Mouse (Mus musculus): ENCODE results near the gene Ppp6r1.

Gene Ppp6r1

GRCm38 (mm10) chr7:4658128-4658907 lies 501 bp downstream of the Ppp6r1 start:
- no peak for DNase-seq (ENCODE audit: low spot score in 2 of 2)

- no peak for DNase-seq (ENCODE audit: low spot score in 2 of 2)
Observed at GRCm38 (mm10) chr7:4657521-4658127, 1.2 kb downstream of the Ppp6r1 start.

GRCm38 (mm10) chr7:4656818-4657217 lies 2.0 kb downstream of the Ppp6r1 start:
- DNase-seq (ENCODE audit: low spot score in 2 of 2), result no peak

- no peak for DNase-seq (ENCODE audit: low spot score in 2 of 2)
Observed at GRCm38 (mm10) chr7:4655916-4656315, 2.9 kb downstream of the Ppp6r1 start.

GRCm38 (mm10) chr7:4655393-4655792 lies 3.4 kb downstream of the Ppp6r1 start:
- DNase-seq (ENCODE audit: low spot score in 2 of 2), result no peak

- no peak for DNase-seq (ENCODE audit: low spot score in 2 of 2)
Observed at GRCm38 (mm10) chr7:4654221-4654620, 4.6 kb downstream of the Ppp6r1 start.

- peak in 1 of 2 experiments; percentile 42 for DNase-seq (ENCODE audit: low spot score in 2 of 2)
Observed at GRCm38 (mm10) chr7:4653780-4654179, 5.0 kb downstream of the Ppp6r1 start.

GRCm38 (mm10) chr7:4653351-4653750 lies 5.5 kb downstream of the Ppp6r1 start:
- DNase-seq (ENCODE audit: low spot score in 2 of 2), result no peak

- no peak for DNase-seq (ENCODE audit: low spot score in 2 of 2)
Observed at GRCm38 (mm10) chr7:4652726-4653125, 6.1 kb downstream of the Ppp6r1 start.

GRCm38 (mm10) chr7:4651581-4651980 lies 7.2 kb downstream of the Ppp6r1 start:
- no peak for DNase-seq (ENCODE audit: low spot score in 2 of 2)

GRCm38 (mm10) chr7:4647992-4648391 lies 10.8 kb downstream of the Ppp6r1 start:
- no peak for DNase-seq (ENCODE audit: low spot score in 2 of 2)

- DNase-seq (ENCODE audit: low spot score in 2 of 2), result no peak
Observed at GRCm38 (mm10) chr7:4647291-4647690, 11.5 kb downstream of the Ppp6r1 start.

- no peak for DNase-seq (ENCODE audit: low spot score in 2 of 2)
Observed at GRCm38 (mm10) chr7:4646806-4647205, 12.0 kb downstream of the Ppp6r1 start.

- DNase-seq (ENCODE audit: low spot score in 2 of 2), result no peak
Observed at GRCm38 (mm10) chr7:4643225-4643624, 15.6 kb downstream of the Ppp6r1 start.

GRCm38 (mm10) chr7:4641956-4642355 lies 16.9 kb downstream of the Ppp6r1 start:
- DNase-seq (ENCODE audit: low spot score in 2 of 2), result no peak

- no peak for DNase-seq (ENCODE audit: low spot score in 2 of 2)
Observed at GRCm38 (mm10) chr7:4641155-4641554, 17.7 kb downstream of the Ppp6r1 start.

GRCm38 (mm10) chr7:4636179-4636578 lies 22.6 kb downstream of the Ppp6r1 start:
- DNase-seq (ENCODE audit: low spot score in 2 of 2), result no peak

- no peak for DNase-seq (ENCODE audit: low spot score in 2 of 2)
Observed at GRCm38 (mm10) chr7:4631031-4631430, 27.8 kb downstream of the Ppp6r1 start, which contains the start of gene Tmem86b. Tmem86b (minus strand) TSS chr7:4631422.

- DNase-seq (ENCODE audit: low spot score in 2 of 2), result no peak
Observed at GRCm38 (mm10) chr7:4630198-4630597, 28.6 kb downstream of the Ppp6r1 start.

- DNase-seq (ENCODE audit: low spot score in 2 of 2), result no peak
Observed at GRCm38 (mm10) chr7:4629586-4629985, 29.2 kb downstream of the Ppp6r1 start.

- no peak for DNase-seq (ENCODE audit: low spot score in 2 of 2)
Observed at GRCm38 (mm10) chr7:4625928-4626327, 32.9 kb downstream of the Ppp6r1 start.

GRCm38 (mm10) chr7:4624343-4624742 lies 34.5 kb downstream of the Ppp6r1 start:
- DNase-seq (ENCODE audit: low spot score in 2 of 2), result no peak

- DNase-seq (ENCODE audit: low spot score in 2 of 2), result no peak
Observed at GRCm38 (mm10) chr7:4623544-4624189, 35.2 kb downstream of the Ppp6r1 start.
